Mouse (Mus musculus) 3134 (cell line): ENCODE measurements around the gene Gm10944.

Source experiments
- DNase-seq: peaks from one replicate; pipeline ENCODE4 v3.0.0-alpha.2; 2011; ENCODE audit warnings: low spot score; ENCODE audit not compliant: insufficient read length; ENCODE audit errors: extremely low read depth

Gm10944 gene

DNA sequence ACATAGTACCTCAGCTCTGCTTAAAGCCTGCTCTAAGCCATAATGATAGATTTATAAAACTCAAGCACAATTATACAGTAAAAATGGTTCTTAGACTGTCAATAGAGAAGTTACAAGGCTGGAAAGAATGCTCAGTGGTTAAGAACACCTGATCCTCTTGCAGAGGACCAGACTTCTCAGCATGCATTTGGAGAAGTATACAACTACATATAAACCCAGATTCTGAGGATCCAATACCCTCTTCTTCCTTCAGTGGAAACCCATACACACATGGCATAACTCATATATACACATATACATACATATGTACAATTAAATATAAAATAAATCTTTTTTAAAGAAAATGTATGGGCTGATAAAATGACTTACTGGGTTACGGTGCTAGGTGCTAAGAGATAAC is at the start of gene Gm10944:
Gene Gm10944 (plus strand): TSS at position 301 of the 400 bp plus-strand sequence.
- no peak for DNase-seq

DNA sequence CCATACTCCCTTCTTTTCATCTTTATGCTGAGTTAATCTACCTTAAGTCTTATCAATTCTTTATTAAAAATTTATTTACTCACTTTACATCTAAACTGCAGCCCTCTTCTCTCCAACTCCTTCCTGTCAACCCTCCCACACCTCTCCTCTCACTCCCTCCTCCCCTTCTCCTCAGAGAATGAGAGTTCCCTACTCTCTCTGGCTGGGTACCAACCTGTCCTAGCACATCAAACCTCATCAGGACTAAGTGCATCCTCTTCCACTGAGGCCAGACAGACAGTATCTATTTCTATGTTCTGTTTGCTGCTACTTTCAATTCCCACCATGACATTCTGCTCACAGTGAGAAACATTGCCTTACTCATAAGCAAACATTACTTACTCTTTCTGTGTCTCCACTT is 25.2 kb upstream of the Gm10944 start:
- no peak for DNase-seq

DNA sequence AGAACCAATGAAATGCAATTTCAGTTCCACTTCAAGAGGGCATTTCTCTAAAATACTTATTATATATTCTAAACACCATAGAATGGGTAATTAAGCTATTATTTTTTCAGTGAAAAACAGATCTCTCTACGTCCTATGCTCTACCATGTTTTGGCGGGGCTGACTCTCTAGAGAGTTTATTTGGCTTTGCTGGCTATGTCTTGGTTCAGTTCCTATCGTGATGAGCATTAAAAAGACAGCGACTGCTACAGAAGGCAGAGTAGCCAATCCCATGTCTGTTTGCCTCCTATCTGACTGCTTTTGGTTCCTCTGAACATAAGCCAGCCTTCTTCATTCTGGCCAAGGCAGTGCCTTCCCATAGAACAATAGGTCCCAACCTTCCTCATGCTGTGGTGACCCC is 24.5 kb upstream of the Gm10944 start:
- no peak for DNase-seq

DNA sequence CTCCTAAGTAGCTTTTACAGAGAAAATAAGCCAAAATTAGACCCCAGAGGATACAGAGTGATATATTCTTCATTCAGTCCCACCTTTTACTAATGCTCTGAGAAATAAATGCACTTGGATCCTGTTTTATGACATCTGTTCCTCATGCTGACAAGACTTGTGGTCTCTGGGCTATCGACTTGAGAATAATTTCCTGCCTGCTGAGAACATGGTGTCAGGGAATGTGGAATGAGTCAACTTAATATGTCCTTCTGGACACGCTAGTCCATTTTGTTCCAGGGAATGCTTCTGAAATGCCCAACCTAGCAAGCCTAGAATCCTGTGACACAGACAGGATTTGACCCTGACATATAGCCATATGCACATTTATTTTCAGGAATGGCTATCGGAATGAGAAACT is 22.0 kb upstream of the Gm10944 start:
- no peak for DNase-seq

DNA sequence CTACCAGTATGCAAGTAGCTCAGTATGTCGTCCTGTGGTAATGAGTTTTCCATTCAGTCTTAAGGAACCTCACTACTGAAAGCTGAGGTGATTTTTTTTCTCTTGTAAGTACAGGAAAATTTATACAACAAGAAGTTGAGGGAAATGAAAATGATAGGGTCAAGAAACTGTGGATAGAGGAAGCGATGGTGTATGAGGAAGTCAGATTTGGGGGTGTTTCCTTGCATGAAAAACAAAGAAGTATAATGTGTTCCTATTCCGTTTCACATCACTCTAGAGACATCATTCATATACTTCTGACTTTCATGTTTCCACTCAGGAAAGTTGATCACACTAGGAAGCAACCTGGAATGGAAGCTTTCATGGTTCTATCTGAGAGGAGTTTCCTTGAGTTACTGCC is 21.2 kb upstream of the Gm10944 start:
- DNase-seq: no peak

DNA sequence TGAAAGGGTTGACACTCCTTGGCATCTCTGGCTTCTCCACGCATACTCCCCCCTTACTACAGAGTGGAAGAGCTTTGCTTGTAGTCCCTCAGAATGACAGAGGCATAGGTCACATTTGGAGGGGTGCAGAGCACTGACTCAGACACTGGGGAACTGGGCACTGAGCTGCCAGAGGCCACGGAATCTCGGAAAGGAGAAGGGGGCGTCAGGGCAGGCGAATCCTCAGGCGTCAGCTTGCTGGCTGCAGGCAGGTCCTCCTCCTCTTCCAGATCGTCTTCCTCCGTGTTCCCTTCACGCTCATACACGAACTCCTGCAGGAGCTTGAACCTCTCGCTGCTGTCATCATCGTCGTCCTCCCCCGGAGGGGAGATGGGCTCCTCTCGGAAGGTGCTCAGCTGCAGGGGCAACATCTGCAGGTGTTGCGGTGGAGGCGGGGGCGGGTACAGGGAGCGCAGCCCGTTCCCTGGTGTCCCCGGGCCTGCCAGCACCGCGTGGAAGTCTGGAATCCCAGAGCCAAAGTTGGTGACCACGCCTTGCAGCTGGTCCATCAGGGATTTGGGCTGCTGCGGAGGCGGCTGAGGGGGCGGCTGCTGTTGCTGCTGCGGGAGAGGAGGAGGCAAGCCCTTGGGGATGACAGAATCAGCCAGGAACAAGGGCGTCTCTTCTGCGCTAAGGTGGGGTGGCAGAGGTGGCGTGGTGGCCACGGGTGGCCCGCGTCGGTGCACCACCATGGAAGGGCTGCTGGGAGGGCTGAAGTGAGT is 7.9 kb downstream of the Gm10944 start:
- DNase-seq: peak; percentile 7

DNA sequence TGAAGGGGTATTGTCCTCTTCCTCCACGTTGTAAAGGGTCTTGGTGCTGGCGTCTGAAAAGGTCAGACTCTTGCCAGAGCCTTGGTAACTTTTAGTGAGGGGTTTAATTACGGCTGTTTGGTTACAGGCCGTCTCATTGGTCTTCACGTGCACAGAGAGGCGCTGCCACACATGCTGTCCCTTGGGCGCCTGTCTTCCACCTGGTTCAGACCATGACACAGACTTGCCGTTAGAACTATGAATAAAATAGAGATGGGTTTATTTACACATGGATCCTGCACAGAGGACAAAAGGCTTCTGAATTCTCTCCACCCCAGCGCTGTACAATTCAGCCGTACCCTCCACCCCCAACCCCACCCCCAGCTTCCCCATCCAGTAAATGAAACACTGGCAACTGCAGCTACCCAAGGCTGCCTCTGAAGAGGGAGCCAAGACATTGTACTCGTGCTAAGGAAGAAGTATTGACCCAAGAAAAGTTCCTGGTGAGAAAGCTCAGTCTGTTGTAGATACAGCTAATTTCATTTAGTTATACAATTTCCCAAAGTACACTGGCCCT is 8.6 kb downstream of the Gm10944 start:
- DNase-seq: no peak

DNA sequence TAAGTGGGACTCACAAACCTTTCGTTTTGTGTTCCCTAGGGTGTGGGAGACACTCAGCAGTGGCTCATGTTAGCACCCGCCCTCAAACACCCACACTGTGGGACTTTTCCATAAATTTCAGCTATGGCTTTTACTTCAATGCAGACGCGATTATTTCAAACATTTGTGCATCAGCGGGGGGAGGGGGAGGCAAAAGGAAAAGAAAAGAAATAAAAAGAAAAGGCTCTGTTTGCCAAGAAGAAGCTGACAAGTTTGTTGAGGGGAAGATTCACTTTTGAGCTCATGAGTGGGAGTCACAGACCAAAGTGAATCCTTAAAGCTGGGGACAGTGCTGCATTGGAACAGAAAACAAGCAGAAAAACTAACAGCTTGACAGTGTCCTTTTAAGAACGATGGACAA is 16.3 kb downstream of the Gm10944 start:
- no peak for DNase-seq

DNA sequence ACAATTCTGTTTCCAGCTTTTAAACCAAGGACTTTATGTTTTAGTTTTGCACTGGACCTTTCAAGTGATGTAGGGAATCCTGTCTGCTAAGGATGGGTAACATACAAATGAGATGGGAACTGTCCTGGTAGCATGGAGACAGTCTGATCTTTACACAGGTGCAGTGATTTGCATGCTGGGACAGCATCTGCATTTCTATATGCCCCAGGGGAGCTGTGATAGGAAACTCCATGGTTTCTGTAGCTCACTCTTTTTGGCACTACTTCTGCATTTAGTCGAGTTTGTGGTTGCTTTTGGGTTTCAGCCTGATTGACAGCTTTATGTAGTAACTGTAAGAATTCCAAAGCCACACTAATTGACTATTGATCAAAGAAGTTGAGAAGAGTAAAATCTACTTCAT is 19.8 kb downstream of the Gm10944 start:
- no peak for DNase-seq

DNA sequence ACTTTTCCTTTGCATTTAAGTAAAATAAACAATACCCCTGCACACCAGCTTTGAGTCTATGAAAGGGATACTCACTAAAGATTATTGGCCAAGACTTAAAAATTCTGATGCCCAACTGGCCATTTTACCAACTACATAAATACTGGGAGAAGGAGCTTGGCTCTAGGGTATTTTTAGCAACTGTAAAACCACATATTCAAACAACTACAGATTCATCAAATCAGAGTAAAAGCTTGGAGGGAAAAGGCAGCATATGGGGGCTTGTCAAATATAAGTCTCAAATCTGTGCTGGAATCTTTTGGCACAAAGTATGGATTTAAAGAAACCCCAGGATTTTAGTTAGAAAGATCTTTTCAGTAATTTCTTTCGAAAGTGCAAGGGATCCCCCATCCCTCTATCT is 20.2 kb downstream of the Gm10944 start:
- DNase-seq: no peak

DNA sequence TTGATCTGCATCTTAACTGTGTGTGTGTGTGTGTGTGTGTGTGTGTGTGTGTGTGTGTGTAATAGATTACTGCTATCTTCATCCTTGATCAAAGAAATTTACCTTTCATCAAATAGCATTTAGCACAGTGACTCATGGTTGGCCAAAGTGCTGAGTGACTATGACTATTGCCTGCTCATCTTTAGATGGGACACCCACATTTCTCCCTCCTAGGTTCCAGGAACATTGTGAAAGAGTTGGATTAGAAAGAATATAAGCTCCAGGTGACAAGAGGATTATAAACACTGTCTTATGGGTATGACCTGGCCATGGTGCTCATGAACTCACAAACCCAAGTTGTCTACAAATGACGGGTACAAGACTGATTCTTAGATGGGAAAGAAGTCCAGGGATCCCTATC is 26.9 kb downstream of the Gm10944 start:
- DNase-seq: no peak

DNA sequence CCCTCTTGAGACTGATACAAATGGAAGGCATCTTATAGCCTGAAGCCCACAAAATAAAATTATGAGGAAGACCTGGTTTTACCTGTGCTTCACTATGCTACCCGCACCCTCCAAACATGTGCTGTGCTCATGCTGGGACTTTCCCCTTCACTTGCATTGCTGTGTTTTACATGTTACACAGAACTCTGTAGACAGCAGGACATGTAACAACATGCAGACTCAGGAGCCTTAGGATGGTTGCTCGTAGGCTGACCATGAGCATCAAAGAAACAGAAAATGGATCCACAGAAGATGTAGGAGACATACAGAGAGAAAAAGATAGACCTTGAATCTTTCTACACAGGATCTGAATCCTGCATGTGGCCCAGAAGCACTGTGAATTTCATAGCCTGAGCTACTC is 29.2 kb downstream of the Gm10944 start:
- DNase-seq: no peak

DNA sequence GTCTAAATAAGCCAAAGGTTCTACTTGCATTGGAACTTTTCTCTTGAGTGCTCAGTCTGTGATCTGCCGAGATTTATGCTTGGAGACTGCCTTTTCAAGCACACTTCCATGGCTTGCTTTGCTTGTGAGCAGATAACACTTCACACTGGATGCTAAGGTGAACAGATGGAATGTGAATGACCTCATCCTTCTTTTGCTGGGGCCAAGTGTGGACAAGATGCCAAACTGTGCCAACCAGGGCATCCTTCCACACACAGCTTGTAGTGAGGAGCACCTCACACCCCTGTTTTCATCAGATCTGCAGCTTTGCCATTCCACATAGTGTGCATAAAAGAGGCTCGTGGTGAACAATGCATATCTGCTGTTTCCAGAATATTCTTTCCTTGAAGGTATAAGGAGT is 29.7 kb downstream of the Gm10944 start:
- no peak for DNase-seq

DNA sequence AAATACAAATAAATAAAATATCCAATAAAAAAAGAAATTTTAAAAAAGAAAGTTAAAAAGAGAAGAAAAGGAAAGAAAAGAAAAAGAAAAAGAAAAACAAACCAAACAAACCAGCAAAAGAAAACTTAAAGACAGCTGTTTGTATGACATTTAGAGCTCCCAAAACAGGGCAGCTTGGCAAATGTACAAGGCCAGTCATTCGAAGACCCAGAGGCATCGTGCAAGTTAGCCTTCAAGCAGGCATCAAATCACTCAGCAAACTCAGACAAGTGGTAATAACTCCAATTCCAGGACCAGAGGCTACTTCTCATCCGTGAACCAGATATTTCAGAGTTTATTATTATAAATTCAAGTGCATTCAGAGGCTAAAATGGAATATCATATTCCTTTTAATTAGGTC is 45.4 kb downstream of the Gm10944 start:
- no peak for DNase-seq
